Mouse (Mus musculus) embryo, embryonic 10.5 days (tissue): Measurements from ENCODE around the gene Stap2.

Experiments used
- DNase-seq: peaks from one replicate; pipeline ENCODE4 v3.0.0-alpha.2; 2015; ENCODE audit warnings: low spot score

The Stap2 gene

DNA sequence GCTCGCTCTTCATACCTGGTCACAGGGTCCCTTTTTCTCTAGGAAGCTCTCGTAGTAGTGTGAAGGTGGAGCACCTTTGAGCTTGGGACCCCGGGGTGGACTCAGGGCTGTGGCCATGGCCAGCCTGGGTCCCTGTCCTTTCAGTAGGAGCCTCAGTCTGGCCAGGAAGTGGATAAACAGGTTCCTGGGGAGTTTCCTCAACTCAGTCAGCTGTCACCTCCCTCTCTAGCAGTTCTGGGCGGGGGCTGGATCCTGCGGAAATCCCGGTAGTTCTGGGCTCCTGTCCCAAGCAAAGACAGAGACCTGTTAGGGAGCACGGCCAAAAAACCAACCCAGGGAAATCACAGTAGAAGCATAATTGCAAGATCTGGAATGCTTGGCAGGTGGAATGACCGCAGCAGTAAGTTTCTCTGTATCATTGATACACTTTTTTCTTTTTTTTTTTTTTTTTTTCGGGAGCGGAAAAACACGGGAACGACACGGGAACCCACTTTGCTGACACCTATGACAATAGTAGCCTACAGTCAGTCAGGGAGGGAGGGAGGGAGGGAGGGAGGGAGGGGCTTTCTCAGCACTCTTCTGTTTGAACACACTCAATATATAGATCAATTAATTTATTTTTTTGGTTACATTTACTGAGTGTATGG, at the start of gene Stap2, which contains the start of gene Mpnd:
Gene Stap2, minus strand, starts transcription at position 170 of the 647 bp plus-strand sequence.
Gene Mpnd, plus strand, starts transcription at position 297 of the 647 bp plus-strand sequence.
- DNase-seq = peak; percentile 76

- DNase-seq = no peak
Measured at GRCm38 (mm10) chr17:56054938-56055337, 49.6 kb upstream of the Stap2 start.

- no peak for DNase-seq
Measured at GRCm38 (mm10) chr17:56051369-56051768, 46.0 kb upstream of the Stap2 start.

GRCm38 (mm10) chr17:56040857-56041163, 35.4 kb upstream of the Stap2 start:
- no peak for DNase-seq

- peak; percentile 100 for DNase-seq
Measured at GRCm38 (mm10) chr17:56040030-56040856, 34.9 kb upstream of the Stap2 start, which contains the start of gene Chaf1a. Gene Chaf1a, plus strand, starts transcription at chr17:56040439.

- DNase-seq = no peak
Measured at GRCm38 (mm10) chr17:56039345-56039744, 34.0 kb upstream of the Stap2 start.

DNA sequence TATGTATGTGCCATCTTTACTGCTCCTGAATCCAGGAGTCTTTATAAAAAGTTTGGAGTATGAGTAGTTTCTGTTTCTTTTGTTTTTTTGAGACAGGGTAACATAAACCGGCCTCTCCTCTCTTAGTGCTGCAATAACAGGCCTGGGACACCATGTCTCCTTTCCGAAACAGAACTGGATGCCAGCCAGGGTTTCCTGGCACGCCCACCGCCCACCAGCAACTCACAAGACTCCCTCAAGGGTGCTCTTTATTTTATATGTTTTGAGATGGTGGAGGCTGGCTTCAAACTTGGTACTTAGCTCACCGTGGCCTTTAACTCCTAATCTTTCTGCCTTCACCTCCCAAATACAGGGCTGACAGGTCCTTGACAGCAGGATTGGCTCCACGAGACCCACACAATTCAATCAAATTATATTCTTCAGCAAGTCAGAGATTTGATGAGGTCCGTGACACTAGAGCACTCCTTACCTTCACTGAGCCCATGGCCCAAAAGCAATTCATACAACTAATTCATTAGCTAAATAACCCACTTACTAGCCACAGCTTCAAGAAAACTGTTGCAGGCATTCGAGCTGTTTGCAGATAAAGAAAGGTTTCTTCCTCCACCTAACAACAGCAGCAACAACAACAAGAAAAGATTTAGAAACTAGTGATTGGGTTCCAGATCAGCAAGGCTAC, 33.3 kb upstream of the Stap2 start:
- no peak for DNase-seq

GRCm38 (mm10) chr17:56036901-56037287, 31.5 kb upstream of the Stap2 start:
- DNase-seq = no peak

GRCm38 (mm10) chr17:56036176-56036900, 31.0 kb upstream of the Stap2 start, which contains the start of gene Sh3gl1:
Gene Sh3gl1, minus strand, starts transcription at chr17:56036635.
- peak; percentile 97 for DNase-seq

DNA sequence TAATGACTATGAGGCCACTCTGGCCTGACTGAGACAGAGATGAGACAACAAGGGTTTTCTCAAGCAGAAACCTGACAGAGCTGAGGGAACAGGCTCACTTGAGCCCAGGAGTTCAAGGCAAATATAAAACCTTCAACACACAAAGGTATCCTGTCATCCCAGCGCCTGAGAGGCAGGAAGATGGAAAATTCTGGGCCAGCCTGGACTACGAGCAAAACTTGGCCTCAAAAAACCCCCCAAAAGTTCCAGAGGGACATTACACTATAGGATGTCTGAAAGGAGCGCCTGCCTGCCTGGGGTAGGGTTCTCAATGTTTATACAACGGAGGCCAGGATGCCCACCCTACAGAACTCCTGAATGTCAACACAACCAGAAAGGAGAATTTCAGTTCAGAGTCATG, 29.8 kb upstream of the Stap2 start:
- DNase-seq = no peak

DNA sequence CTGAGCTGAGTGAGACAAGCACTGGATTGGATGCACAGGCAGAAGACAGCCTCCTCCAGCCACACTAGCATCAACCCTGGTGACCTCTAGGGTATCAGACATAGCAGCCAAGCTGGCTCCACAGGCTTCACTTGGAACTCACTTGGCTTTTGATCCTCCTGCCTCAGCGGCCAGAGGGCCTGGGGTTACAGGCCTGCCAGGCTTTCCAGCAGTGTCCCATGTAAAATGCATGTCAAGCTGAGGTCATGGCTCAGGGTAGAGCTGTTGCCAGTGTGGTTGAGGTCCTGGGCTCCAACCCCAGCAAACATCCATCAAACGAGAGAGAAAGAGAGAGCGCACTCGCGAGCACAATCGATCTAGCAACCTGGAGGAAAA, 29.3 kb upstream of the Stap2 start:
- no peak for DNase-seq

DNA sequence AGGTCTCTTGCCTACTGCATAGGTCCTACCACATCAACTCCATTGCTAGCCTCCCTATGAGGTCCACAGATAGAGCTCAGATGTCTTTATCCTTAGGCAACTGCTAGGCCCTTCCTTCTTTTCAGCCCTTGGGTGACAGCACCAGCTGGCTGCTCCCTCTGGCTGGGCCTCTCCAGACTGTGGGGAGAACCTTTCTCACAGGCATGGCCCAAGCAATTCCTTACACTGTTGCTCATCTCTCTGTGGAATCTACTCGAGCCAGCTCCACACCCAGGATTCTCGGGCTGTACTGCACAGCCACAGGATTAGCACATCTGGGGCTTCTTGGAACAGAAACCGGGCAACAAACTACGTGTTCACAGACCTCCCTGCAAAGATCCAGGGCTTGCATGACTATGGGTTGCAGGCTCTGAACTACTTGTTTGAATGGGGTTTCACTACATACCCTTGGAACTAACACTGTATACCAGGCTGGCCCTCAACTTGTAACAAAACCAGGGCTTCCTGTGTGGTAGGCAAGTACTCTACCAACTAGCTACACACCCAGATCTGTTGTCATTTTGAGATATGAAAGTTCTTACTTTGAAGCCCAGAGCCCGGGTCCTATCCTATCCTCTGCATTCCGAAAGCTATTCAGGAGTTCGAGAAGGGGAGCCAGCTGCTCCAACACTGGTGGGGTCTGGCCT, 28.8 kb upstream of the Stap2 start:
- no peak for DNase-seq

- no peak for DNase-seq
Measured at GRCm38 (mm10) chr17:56032831-56033230, 27.4 kb upstream of the Stap2 start.

DNA sequence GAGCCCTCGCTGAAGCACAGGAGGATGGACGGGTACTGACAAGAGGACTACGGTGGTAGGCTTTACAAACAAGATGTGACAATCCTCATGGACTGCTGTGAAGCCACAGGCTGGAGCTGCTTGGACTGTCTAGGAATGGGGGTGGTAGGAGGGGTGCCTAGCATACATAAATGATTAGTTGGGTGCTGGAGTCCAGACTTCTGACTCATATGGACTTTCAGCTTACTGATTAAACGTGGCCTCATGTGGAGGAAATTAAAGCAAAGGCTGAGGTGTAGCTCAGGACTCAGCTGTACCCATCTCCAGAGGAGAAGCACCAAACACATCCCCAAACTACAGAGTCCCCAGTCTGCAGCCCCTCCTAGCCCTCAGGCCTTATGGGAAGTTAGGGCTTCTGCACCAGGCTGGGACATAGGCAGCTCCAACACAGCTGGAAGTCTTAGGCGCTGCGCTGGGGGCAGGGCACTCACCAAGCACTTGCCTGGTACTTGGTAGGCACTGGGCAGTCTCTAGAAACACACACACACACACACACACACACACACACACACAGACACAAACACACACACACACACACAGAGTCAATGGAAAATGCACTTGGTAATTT, 26.8 kb upstream of the Stap2 start:
- DNase-seq = no peak

GRCm38 (mm10) chr17:56031431-56031830, 26.0 kb upstream of the Stap2 start:
- no peak for DNase-seq

- no peak for DNase-seq
Measured at GRCm38 (mm10) chr17:56030919-56031318, 25.5 kb upstream of the Stap2 start.

DNA sequence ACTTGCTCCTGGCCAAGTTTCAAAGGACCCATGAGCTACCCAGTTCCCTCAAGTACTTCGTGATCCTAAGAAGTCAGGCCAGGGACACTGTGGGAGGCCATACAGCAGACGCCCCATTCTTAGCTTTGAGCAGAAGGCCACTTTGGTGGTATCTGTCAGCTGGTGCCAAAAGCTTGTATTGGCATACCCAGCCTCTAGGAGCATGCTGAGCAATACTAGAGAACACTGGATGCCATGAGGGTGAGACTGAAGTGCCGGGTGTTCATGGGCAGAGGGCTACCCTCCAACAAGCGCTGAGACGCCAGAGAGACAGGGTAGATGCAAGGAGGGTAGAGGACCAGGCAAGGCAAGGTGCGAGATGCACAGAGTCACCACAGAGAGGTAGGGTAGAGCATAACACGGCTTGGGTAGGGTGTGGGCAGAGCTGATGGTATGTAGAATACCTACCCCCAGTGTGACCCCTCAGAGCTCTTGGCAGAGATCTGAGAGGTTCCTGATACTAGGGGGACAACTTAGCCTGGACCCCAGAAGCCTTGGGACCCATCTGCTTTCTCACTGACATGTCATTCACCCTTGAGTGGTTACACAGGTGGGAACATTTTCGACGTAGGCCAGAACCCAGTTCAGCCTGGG, 25.0 kb upstream of the Stap2 start:
- DNase-seq = no peak

GRCm38 (mm10) chr17:56027801-56028441, 22.5 kb upstream of the Stap2 start:
- DNase-seq = no peak

DNA sequence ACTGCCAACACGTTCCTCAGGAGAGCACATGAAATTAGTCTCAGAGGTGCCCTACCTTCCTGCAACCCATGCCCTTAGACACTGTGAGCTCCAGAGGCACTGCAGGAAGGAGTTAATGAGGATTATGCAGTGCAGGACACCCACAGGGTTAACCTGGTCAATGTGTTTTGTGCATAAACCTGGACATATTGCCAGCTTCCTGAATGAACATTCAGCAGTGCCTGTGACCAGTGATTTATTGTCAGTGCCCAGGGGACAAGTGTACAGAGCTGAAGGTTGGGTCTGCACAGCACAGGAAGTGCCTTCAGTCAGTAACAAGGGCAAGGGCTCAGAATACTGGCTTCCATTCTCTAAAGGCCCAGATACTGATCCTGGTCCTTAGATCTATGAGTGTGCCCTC, 21.5 kb upstream of the Stap2 start:
- DNase-seq = no peak

DNA sequence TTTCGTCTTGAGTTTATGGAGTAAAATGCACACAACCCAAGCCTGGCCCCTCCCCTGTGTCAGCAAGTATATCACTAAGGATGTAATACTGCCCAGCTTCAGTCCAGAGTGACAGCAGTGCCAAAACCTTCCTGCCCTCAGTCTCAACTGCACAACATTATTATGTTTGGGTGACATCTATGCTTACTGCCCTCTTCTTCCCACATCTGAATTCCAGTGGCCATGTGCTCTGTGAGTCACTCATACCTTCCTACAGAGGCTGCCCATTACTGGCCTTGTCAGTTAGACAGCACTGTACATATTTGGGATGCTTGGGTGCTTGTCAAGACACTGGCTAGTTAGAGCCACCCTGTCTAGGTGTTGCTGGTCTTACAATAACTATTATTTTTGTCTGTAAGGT, 20.9 kb upstream of the Stap2 start:
- no peak for DNase-seq
